Mouse (Mus musculus) ES-CJ7 (cell line): ENCODE measurements around the gene Vipr2.

Source experiments
- DNase-seq: peaks from one replicate; pipeline ENCODE4 v3.0.0; 2011; ENCODE audit warnings: low read depth, low spot score

Gene Vipr2

DNA sequence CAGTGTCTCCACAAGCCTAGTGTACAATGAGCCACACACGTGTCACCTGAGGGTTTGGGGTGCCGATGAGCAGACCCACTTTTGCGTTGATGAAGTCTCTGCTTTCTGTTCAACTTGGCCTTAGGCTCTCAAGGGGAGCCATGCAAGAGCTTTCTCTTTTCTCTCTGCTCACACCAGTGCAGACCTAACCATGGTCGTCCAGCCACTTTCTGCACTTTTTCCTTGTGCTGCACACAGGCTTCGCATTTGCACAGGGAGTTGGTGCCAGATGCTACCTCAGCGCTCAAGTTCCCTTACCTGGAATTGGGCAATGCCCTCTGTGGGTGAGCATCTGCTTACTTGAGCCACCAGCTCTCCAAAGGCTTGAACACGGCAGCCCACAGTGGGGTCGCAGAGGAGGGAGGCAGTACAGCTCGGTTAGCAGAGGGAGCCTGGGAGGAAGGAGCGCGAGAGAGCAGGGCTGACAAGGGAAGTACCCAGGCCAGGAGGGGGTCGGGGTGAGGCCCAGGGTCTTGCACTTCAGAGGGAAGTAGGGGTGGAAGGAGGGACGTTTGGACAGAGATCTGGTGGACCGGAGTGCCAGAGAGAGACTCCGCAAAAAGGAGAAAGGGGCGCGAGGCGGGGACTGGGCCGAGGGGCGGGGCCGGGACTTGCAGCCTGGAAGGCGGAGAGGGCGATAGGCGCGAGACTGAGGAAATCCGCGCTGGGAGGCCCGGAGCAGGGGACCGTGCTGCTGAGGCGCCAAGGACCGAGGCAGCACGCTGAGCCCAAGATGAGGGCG, at the start of gene Vipr2:
Gene Vipr2, plus strand, starts transcription at position 653 of the 781 bp plus-strand sequence.
- peak; percentile 48 for DNase-seq

- DNase-seq: no peak
Measured at GRCm38 (mm10) chr12:116028095-116028494, 49.4 kb upstream of the Vipr2 start.

DNA sequence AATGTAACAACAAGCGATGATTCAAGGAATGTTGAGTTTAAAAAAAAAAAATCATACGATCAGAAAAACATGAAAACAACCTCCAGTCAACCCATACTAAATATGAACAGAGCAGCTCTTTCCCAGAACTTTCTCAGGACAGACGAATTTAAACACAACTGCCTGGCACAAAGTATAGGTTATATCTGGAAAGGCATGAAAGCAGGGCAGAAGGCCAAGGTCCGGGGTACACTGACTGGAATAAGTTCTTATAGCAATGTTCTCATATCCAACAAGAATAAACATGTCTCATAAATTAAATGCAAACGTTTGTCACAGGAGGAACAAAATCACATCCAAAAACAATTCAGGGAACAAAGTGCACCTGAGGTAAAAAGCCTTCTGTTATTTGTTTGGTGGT, 42.2 kb upstream of the Vipr2 start:
- no peak for DNase-seq

- DNase-seq: no peak
Measured at GRCm38 (mm10) chr12:116044785-116045184, 32.7 kb upstream of the Vipr2 start.

- DNase-seq: peak; percentile 98
Measured at GRCm38 (mm10) chr12:116047440-116048377, 29.8 kb upstream of the Vipr2 start, which contains the start of gene Zfp386. TSS of gene Zfp386 (plus strand) at chr12:116047724.

GRCm38 (mm10) chr12:116048766-116049165, 28.8 kb upstream of the Vipr2 start:
- DNase-seq: no peak

DNA sequence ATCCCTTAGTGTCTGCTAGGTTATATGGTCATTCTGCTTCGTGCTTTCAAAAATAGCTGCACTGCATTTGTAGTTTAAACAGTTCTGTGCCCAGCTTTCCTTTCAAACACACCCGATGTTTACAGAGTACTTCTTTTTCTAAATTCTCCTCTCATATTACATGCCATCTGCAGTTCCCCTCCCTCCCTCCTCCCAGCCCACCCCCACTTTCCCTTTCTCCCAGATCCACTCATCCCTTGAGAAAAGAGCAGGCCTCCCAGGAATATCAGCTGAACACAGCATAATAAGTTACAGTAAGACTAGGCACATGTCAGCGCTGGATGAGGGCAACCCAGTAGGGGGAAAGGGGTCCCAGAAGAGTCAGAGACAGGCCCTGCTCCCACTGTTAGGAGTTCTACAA, 28.3 kb upstream of the Vipr2 start:
- DNase-seq: no peak

- DNase-seq: peak; percentile 67
Measured at GRCm38 (mm10) chr12:116049701-116050100, 27.8 kb upstream of the Vipr2 start.

- no peak for DNase-seq
Measured at GRCm38 (mm10) chr12:116054342-116054741, 23.2 kb upstream of the Vipr2 start.

DNA sequence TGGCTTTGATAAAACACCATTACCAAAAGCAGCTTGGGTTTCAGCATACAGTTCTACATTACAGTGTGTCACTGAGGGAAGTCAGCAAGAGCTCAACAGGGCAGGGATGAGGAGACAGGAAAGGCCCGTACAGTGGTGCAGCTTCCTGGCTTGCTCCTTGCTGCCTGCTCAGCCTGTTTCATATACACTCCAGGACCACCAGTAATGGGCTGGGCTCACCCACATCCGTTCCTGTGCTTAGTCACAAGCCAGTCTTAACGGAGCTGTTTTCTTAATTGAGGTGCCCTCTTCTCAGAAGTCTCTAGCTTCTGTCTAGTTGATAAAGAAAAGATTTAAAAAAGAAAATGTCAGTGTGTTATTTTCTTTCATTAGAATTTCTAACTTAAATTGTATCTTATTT, 21.4 kb upstream of the Vipr2 start:
- DNase-seq: no peak

DNA sequence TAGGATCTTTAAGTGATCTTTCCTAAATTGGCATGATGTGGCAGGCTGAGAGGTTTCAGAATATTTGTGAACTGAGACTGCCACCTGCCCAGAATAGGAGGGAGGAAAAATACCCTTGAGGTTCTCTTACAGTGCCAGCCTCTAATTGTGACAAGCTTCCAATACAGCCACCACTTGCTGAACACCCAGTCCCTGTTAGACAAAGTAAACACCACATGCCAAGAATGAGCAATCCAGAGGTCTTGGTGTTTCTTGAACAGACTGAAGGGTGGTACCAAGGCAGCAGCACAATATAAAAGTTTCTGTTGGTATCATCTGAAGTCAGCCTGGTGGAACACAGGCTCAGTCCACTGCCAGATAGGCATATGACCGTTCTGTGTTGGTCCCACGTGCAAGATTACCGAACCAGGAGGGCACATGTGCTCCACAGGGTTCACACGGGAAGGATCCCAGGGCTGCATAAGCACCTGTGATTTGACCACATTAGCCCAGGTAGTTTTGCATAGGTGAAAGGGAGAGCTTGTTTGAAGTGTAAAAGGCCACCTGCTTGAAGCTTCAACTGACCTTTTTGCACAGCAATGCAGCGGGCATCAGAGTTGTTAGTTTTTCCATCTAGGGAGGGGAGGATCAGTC, 15.8 kb upstream of the Vipr2 start:
- DNase-seq: no peak

- DNase-seq: no peak
Measured at GRCm38 (mm10) chr12:116062194-116062583, 15.3 kb upstream of the Vipr2 start.

DNA sequence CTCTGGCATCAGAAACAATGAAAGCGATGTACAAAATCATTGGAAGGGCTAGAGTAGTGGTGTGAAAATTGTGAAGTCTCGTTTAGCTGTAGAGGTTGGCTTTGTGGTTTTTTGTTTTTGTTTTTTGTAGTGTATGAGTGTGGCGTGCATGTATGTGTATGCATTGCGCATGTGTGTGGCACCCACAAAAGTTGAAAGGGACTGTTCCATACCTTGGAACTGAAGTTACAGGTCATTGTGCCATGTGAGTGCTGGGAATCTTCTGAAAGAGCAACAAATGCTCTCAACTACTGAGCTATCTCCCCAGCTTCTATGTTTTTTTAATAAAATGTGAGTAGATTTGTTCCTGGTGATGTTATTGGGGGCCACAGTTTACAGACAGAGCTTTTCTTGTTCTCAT, 14.5 kb upstream of the Vipr2 start:
- DNase-seq: no peak

GRCm38 (mm10) chr12:116071023-116071422, 6.5 kb upstream of the Vipr2 start:
- no peak for DNase-seq

GRCm38 (mm10) chr12:116077855-116078366, 385 bp downstream of the Vipr2 start:
- DNase-seq: no peak

GRCm38 (mm10) chr12:116083125-116083524, 5.6 kb downstream of the Vipr2 start:
- DNase-seq: no peak

DNA sequence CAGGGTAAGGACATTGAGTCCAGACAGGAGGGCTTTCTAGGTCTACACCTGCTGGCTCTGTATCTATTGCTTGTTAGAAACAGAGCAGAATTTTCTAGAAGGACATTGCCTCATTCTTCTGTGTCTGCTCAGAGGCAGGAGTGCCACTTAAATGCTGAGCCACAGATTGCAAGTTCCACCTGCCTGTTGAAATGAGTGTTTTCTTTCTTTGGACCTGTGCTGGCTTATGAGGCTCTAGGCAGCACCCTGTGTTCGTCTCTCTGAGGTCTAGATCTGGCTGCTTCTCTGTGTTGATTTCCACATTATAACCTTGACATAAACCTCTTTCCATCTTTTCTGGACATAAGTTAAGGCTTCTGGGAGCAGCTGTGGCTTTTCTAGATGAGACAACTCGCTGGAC, 6.8 kb downstream of the Vipr2 start:
- no peak for DNase-seq

DNA sequence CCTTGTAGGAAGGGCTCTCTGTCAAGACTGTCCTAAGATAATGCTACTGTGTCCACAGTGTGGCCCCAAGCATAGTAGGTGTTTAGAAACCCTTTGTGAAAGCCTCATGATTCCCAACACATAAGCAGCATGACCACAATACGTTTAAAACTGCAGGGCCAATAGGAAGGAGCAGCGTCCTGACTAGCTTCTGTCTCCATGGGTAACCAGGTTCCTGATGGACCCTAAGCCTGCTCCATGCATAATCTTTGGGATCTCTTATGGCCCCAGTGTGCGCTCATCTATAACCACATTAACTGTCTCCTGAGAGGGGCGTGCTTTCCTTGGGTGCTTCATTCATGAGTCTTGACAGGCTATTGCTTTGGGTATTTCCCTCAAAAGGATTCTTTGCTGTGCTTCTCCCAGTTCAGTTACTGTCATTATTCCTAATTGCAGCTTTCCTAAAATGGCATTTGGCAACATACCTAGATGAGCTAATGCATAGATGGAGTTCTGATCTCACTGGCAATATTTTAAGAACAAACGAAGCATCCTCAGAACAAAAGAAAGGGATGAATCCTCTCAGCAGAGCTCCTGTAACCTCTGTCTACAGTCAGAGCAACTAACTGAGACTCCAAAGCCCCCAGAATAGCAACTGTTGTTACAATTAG, 9.6 kb downstream of the Vipr2 start:
- no peak for DNase-seq

- no peak for DNase-seq
Measured at GRCm38 (mm10) chr12:116089836-116090235, 12.3 kb downstream of the Vipr2 start.

DNA sequence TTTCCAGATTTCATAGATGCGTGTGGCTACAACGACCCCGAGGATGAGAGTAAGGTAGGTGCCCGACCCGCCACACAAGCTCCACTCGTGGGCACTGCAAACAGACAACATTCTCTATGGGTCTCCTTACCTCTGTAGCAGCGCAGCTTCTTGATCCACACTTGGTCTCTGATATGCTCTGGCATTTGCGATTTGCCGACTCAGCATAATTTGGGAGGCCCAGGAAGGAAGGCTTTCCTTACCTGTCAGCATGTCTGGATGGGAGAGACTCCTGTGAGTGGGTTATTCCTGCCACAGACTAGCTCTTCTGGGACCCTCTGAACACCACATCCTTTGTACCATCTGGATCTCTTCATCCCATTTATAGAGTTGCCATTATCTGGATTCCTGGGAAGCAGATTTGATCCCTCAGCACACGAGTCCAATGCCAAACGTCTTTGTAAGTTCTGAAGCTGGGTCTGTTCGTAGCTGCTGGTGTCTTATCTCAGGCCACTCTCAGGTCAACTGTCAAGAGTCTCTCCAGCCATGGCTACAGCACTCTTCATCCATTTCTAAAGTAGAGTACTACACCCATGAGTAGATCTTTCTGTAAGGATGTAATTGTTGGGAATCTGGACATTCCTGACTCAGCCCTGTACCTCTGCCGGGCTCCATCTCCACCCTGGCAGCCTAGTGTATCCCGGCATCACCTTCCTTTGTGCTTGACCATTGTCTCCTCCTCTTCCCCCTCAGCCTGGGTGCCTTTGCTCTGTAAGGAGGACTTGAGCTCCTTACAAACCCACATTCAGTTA, 17.4 kb downstream of the Vipr2 start:
- no peak for DNase-seq
